ENCODE assay signal across 21 mouse cellular contexts in the genomic region with DNA sequence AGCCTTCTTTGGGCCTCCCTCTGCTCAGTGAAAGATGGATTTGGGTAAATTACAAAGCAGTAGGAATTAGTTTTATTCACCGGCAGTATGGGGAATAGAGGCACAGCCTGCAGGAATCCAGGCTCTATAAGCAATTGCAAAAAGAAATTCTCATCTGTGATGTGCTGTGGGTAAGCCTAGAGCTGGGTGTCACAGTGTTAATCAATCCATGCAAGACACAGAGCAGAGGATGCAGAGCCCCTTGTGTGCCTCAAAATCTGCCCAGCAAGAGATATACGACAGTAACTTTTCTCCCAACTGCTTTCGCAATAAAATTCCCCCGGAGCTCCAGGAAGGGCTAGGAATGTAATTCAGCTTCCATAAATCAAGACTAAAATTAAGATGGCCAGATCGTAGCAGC.
"Had no signal": no experiment of that assay in that cellular context is flagged by ENCODE, and none has a peak within 500 bp of the region (broad histone marks: within the 10 kb centered on the region; RNA-seq: fewer than 3 reads in every experiment).

No protein-coding gene starts in this region.

- ATAC-seq: intestine, postnatal 0 days; liver, embryonic 12.5 days had no signal

- H3K4me2 ChIP-seq: limb, embryonic 12.5 days; liver, embryonic 12.5 days; liver, embryonic 15.5 days; lung, embryonic 15.5 days; midbrain, embryonic 11.5 days; stomach, embryonic 15.5 days had no signal

- DNase-seq: kidney, adult 9 months; kidney, postnatal 10 days; kidney, postnatal 36 days; layer of hippocampus, postnatal 36 days; liver; lung, adult 18-20 months; lung, postnatal 10 days; lung, postnatal 36 days; midbrain, embryonic 14.5 days; right cerebral cortex, postnatal 25 days; spleen, adult 18-20 months; thymus, postnatal 36 days had no signal

- H3K4me1 ChIP-seq: limb, embryonic 12.5 days; liver, embryonic 12.5 days; liver, embryonic 15.5 days; lung, embryonic 15.5 days; megakaryocyte, embryonic 14.5 days; stomach, embryonic 15.5 days had no signal

- H3K9me3 ChIP-seq: liver, embryonic 12.5 days; liver, embryonic 15.5 days; lung, embryonic 15.5 days; megakaryocyte, embryonic 14.5 days; stomach, embryonic 15.5 days had no signal

- H3K27me3 ChIP-seq: limb, embryonic 12.5 days; liver, embryonic 12.5 days; liver, embryonic 15.5 days; lung, embryonic 15.5 days; megakaryocyte, embryonic 14.5 days; stomach, embryonic 15.5 days had no signal

- H3K9ac ChIP-seq: limb, embryonic 12.5 days; liver, embryonic 12.5 days; liver, embryonic 15.5 days; lung, embryonic 15.5 days; stomach, embryonic 15.5 days had no signal

- H3K4me3 ChIP-seq: left cerebral cortex, adult 2 months; limb, embryonic 12.5 days; liver, embryonic 12.5 days; liver, embryonic 15.5 days; lung, embryonic 15.5 days; megakaryocyte, embryonic 14.5 days; stomach, embryonic 15.5 days had no signal

- H3K27ac ChIP-seq: left cerebral cortex, adult 2 months; limb, embryonic 12.5 days; liver, embryonic 12.5 days; liver, embryonic 15.5 days; lung, embryonic 15.5 days; stomach, embryonic 15.5 days had no signal
